Mouse (Mus musculus): ENCODE data around the gene Stx16. TPM values are rescaled to one million over a fixed set of nuclear protein-coding genes. Genes with fewer than 3 reads are reported as not detected.

Gene Stx16
- total and polyA plus RNA-seq, 2 experiments from 2014 or later: 7.9 to 30.5 TPM

GRCm38 (mm10) chr2:174132413-174132969, 56.4 kb downstream of the Stx16 start:
- ATAC-seq (no peak), DNase-seq (ENCODE audit: low spot score) (no peak)
- Histone ChIP-seq H3K36me3 (ENCODE audit: insufficient read depth, low read length) (no peaks in the 10 kb centered on the region), H3K9ac (replicated peaks; ENCODE audit: low read length) (no peak overlapping the region), H3K9me3 (ENCODE audit: low read length) (no peaks in the 10 kb centered on the region), H3K4me2 (ENCODE audit: low read depth, low read length) (no peak overlapping the region), H3K27me3 (ENCODE audit: insufficient read depth, low read length) (no peaks in the 10 kb centered on the region), H3K27ac (no peak overlapping the region), H3K4me3 (ENCODE audit: low read length) (no peak overlapping the region), H3K4me1 (ENCODE audit: insufficient read depth, low read length) (0 out of 2 replicates have a peak, but pooled peaks cover 2% of the 10 kb centered on the region)
- 87% methylated on average over 8 of the region's 8 CpGs for WGBS
- TF ChIP-seq CTCF (IDR thresholded peaks at IDR 0.05; ENCODE audit: low read depth): no peak

Other genes with a start within 250 kb of the Stx16 start
- gene Npepl1, start 34.0 kb downstream of the Stx16 start, total RNA-seq (2014; rRNA removed): 24.7 and 29.5 TPM in 2 replicates
- gene Npepl1, start 34.0 kb downstream of the Stx16 start, polyA plus RNA-seq (2015; fragmentation: Nextera tagmentation; extraction: Ambion mirVana): 18.8 and 20.3 TPM in 2 replicates
- gene Gnas, start 208.0 kb downstream of the Stx16 start, total RNA-seq (2014; rRNA removed): 1,738 and 1,782 TPM in 2 replicates
- 1,873 and 1,902 TPM in 2 replicates for gene Gnas, start 208.0 kb downstream of the Stx16 start, polyA plus RNA-seq (2015; fragmentation: Nextera tagmentation; extraction: Ambion mirVana)